Mouse (Mus musculus) megakaryocyte, embryonic 14.5 days (primary cell): ENCODE results near the gene Mapk1.

Source experiments
- FLI1 ChIP-seq: IDR thresholded peaks from 2 replicates; pipeline ENCODE4 v1.6.1; 2012; ENCODE audit warnings: low read length, inconsistent platforms, mixed read lengths
- GATA1 ChIP-seq: IDR thresholded peaks from 3 replicates; pipeline ENCODE4 v1.6.1; 2012; ENCODE audit warnings: mixed read lengths, low read length, inconsistent platforms, borderline replicate concordance

DNA sequence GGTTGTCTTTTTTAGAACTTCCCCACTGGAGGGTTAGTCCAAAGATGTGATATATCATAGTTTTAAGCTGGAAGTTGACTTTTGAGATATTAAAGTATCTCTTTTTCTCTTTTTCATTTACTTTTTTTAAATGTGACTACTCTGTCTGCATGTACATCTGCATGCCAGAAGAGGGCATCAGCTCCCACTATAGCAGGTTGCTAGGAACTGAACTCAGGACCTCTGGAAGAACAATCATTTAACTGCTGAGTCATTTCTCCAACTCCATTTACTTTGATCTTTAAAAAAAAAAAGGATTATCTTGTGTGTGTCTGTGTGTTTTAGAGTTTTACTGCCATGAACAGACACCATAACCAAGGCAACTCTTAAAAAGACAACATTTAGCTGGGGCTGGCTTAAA lies 93.7 kb downstream of the Mapk1 start:
- TF ChIP-seq GATA1 (no peak), FLI1 (no peak)
